Mouse (Mus musculus) brain, embryonic 14.5 days (tissue): ENCODE data around the gene Pkn2. TPM values are rescaled to one million over a fixed set of nuclear protein-coding genes. Genes with fewer than 3 reads are reported as not detected.
A peak's percentile ranks its signal among the peaks of the same experiment; 100 is the strongest.

Source experiments
- DNase-seq: peaks from one replicate; pipeline ENCODE4 v3.0.0-alpha.2; 2011; ENCODE audit warnings: low read depth
- CTCF ChIP-seq: fragments of 200-500 bp; IDR thresholded peaks from 2 replicates; pipeline ENCODE4 v1.5.1; 2012; ENCODE audit warnings: inconsistent platforms, mild to moderate bottlenecking, moderate library complexity, borderline replicate concordance; ENCODE audit not compliant: insufficient read depth, insufficient read length; ENCODE audit errors: extremely low read depth
- POLR2A ChIP-seq: fragments of 200-500 bp; IDR thresholded peaks from 2 replicates; pipeline ENCODE4 v1.6.1; 2012; ENCODE audit warnings: mild to moderate bottlenecking, inconsistent platforms, borderline replicate concordance; ENCODE audit not compliant: poor library complexity, insufficient read depth, insufficient read length, severe bottlenecking; ENCODE audit errors: extremely low read depth
- polyA plus RNA-seq: library from polyadenylated mRNA; depleted of rRNA; stranded (reverse); fragments of >200 nt; gene quantifications from 2 replicates; pipeline ENCODE4 v1.2.3, GENCODE M21; 2012; rRNA removed

Pkn2 gene
- 19.6 TPM in 2 replicates for polyA plus RNA-seq

DNA sequence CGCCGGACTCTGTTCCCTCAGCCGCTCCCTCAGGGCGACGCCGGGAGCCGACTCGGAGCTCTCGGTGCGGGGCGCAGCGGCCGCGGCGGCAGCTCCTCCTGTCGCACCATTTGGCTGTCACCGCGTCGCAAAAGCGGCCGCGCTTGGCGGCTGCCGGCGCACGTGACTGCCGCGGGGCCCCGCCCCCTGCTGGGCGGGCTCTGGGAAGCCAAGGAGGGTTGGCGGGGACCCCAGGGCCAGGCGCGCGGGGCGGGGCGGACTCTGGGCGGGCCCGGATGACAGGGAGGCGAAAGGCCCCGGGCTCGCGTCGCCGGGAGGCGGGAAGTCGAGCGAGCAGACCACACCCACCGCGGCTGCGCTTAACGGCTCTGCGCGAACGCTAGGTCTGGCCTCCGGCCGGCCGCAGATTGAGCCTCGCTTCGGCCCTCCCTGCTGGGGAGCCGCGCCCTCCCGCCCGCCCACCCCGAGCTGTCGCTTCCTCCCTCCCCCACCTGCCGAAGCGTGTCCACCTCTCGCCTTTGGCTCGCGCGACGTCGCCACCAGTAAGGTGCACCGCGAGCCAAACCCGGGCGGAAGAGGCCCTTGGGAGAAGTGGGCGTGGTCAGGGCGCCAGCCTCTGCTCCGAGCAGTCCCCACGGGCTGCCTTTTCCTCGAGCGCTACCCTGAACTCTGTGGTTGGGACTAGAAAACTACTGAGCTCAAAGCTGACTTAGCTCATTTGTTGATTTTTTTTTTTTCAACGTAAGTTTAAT lies at the start of gene Pkn2:
Pkn2 (minus strand) TSS at position 133 of the 752 bp plus-strand sequence.
- no peak for TF ChIP-seq CTCF
- peak; percentile 96 for TF ChIP-seq POLR2A
- DNase-seq: peak; percentile 99

- DNase-seq: no peak
- no peak for TF ChIP-seq CTCF
- no peak for TF ChIP-seq POLR2A
Observed at GRCm38 (mm10) chr3:142929906-142930305, 48.1 kb upstream of the Pkn2 start.

DNA sequence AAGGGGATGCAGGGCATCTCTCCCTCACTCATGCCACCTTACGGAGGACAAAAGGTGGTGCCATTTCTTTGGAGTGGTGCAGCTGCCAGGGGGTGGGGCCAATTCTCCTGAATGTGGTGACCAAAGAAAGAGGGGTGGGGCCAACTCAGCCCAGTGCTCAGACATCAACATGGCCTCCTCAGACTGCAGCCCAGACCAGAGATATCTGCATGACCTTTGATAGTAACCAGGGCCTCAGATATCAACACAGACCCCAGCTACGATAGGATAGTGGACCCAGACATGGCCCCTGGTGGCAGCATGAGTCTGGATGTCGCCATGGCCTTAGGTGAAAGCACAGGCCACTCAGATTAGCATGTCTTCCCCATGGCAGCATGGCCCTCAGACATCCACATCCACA lies 45.5 kb upstream of the Pkn2 start:
- DNase-seq: no peak
- TF ChIP-seq POLR2A (no peak), CTCF (no peak)

GRCm38 (mm10) chr3:142924831-142925348 lies 43.1 kb upstream of the Pkn2 start:
- TF ChIP-seq CTCF (no peak), POLR2A (no peak)
- DNase-seq: no peak

DNA sequence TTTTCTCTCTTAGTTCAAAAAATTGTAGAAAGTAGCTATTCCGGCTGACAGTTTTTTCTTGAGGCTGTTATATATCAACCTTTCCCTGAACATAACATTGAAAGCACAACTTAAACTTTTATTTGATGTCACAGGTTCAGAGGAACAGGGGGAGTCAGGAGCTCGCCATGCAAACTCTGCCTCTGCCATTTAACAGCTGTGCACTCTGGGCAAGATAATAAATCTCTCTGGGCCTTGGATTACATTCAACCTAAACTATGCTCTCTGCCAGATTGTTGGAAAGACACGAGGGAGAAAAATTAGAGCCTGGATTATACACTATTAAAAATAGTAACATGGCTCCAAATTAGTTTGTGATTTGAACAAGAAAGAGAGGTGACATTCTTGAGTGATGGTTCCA lies 37.3 kb upstream of the Pkn2 start:
- TF ChIP-seq CTCF (no peak), POLR2A (no peak)
- no peak for DNase-seq

GRCm38 (mm10) chr3:142917760-142918439 lies 36.1 kb upstream of the Pkn2 start:
- no peak for DNase-seq
- TF ChIP-seq POLR2A: no peak
- no peak for TF ChIP-seq CTCF

- no peak for TF ChIP-seq POLR2A
- no peak for TF ChIP-seq CTCF
- DNase-seq: no peak
Observed at GRCm38 (mm10) chr3:142917171-142917570, 35.4 kb upstream of the Pkn2 start.

GRCm38 (mm10) chr3:142913295-142913694 lies 31.5 kb upstream of the Pkn2 start:
- DNase-seq: no peak
- TF ChIP-seq CTCF: no peak
- no peak for TF ChIP-seq POLR2A

GRCm38 (mm10) chr3:142899683-142900082 lies 17.9 kb upstream of the Pkn2 start:
- DNase-seq: no peak
- TF ChIP-seq POLR2A (no peak), CTCF (no peak)

DNA sequence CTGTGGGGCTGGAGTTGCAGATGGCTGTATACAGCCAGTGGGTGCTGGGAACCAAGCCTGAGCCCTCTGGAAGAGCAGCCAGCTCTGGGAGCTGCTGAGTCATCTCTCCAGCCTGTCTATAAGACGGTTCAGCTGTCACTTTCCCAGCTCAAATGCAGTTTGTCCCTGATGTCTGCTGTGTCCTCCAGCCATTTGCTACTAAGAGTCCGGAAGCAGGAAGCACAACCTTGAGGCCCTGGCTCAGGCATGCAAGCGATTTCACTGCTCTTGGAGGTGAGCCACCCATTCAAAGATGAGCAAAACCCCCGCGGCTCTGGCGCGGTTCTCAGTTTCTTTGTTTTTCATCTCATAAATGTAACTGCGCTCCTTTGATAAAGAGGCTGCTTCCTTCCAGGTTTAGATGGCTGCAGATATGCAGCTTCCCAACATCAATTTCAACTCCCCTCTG lies 17.2 kb upstream of the Pkn2 start:
- no peak for TF ChIP-seq CTCF
- TF ChIP-seq POLR2A: no peak
- no peak for DNase-seq

DNA sequence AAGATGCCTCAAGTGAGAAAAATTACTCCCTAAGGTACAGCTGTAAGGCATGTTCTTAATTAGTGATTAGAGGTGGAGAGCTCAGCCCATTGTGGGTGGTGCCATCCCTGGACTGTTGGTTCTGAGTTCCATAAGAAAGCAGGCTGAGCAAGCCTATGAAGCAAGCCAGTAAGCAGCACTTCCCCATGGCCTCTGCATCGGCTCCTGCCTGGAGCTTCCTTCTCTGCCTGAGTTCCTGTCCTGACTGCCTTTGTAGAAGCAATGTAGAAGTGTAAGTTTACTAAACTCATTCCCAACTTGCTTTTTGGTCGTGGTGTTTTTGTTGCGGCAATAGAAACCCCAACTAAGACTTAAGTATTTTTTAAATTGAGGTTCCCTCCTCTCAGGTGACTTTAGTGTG lies 8.6 kb upstream of the Pkn2 start:
- no peak for TF ChIP-seq CTCF
- TF ChIP-seq POLR2A: no peak
- no peak for DNase-seq
